Mouse (Mus musculus): ENCODE measurements around the gene Ceacam18. TPM values are rescaled to one million over a fixed set of nuclear protein-coding genes. Genes with fewer than 3 reads are reported as not detected.
"Not testable (repeated sequence)": the region's sequence is repeated elsewhere in the genome, so short reads cannot be mapped to it uniquely, and the experiment has no call there.

The Ceacam18 gene
- total and polyA plus RNA-seq, 2 experiments from 2014 or later = not detected

GRCm38 (mm10) chr7:43678517-43678916 lies 44.0 kb downstream of the Ceacam18 start:
- TF ChIP-seq EP300 (IDR thresholded peaks at IDR 0.05; ENCODE audit: low read depth) (no peak), CTCF (IDR thresholded peaks at IDR 0.05; ENCODE audit: low read depth) (peak; percentile 43)
- no peak overlapping the region for H3K9ac ChIP-seq (replicated peaks; ENCODE audit: low read depth, low read length)
- no peak overlapping the region for H3K4me3 ChIP-seq (ENCODE audit: low read depth, low read length)
- no peaks in the 10 kb centered on the region for H3K27me3 ChIP-seq (ENCODE audit: control insufficient read depth, insufficient read depth, low read length)
- H3K4me1 ChIP-seq (ENCODE audit: control insufficient read depth, insufficient read depth) = no peaks in the 10 kb centered on the region
- no peak overlapping the region for H3K27ac ChIP-seq (ENCODE audit: low read depth)
- peaks cover 38% of the 10 kb centered on the region for H3K36me3 ChIP-seq (replicated peaks; ENCODE audit: control insufficient read depth, insufficient read depth, low read length)
- H3K9me3 ChIP-seq (replicated peaks; ENCODE audit: control insufficient read depth, low read length) = no peaks in the 10 kb centered on the region
- no peak overlapping the region for H3K4me2 ChIP-seq (ENCODE audit: low read depth, low read length)
- no peak for DNase-seq (ENCODE audit: low spot score)
- ATAC-seq (ENCODE audit: insufficient read depth, low read depth) = no peak

GRCm38 (mm10) chr7:43680960-43681359 lies 46.5 kb downstream of the Ceacam18 start:
- no peak for ATAC-seq (ENCODE audit: insufficient read depth, low read depth)
- Histone ChIP-seq H3K36me3 (replicated peaks; ENCODE audit: control insufficient read depth, insufficient read depth, low read length) (peaks cover 26% of the 10 kb centered on the region), H3K4me3 (ENCODE audit: low read depth, low read length) (no peak overlapping the region), H3K4me2 (ENCODE audit: low read depth, low read length) (no peak overlapping the region), H3K9me3 (replicated peaks; ENCODE audit: control insufficient read depth, low read length) (no peaks in the 10 kb centered on the region), H3K9ac (replicated peaks; ENCODE audit: low read depth, low read length) (no peak overlapping the region), H3K27ac (ENCODE audit: low read depth) (no peak overlapping the region), H3K4me1 (ENCODE audit: control insufficient read depth, insufficient read depth) (no peaks in the 10 kb centered on the region), H3K27me3 (ENCODE audit: control insufficient read depth, insufficient read depth, low read length) (no peaks in the 10 kb centered on the region)
- WGBS = 14% methylated on average over 5 of the region's 5 CpGs
- TF ChIP-seq CTCF (IDR thresholded peaks at IDR 0.05; ENCODE audit: low read depth) = peak; percentile 76
- no peak for TF ChIP-seq EP300 (IDR thresholded peaks at IDR 0.05; ENCODE audit: low read depth)
- DNase-seq (ENCODE audit: low spot score) = no peak

- H3K9ac ChIP-seq (replicated peaks; ENCODE audit: low read depth, low read length); H3K27ac ChIP-seq (ENCODE audit: low read depth); H3K4me3 ChIP-seq (ENCODE audit: low read depth, low read length); H3K9me3 ChIP-seq (replicated peaks; ENCODE audit: control insufficient read depth, low read length); DNase-seq (ENCODE audit: low spot score); H3K4me1 ChIP-seq (ENCODE audit: control insufficient read depth, insufficient read depth); ATAC-seq (ENCODE audit: insufficient read depth, low read depth); H3K4me2 ChIP-seq (ENCODE audit: low read depth, low read length); H3K27me3 ChIP-seq (ENCODE audit: control insufficient read depth, insufficient read depth, low read length): not testable (repeated sequence)
- peaks cover 10% of the 10 kb centered on the region for H3K36me3 ChIP-seq (replicated peaks; ENCODE audit: control insufficient read depth, insufficient read depth, low read length)
- WGBS = 21% methylated on average over 1 of the region's 1 CpGs
- TF ChIP-seq CTCF (IDR thresholded peaks at IDR 0.05; ENCODE audit: low read depth) = peak; percentile 33
Observed at GRCm38 (mm10) chr7:43682511-43682910, 48.0 kb downstream of the Ceacam18 start.

- Histone ChIP-seq H3K4me3 (ENCODE audit: low read depth, low read length) (no peak overlapping the region), H3K9ac (replicated peaks; ENCODE audit: low read depth, low read length) (no peak overlapping the region), H3K27ac (ENCODE audit: low read depth) (no peak overlapping the region), H3K27me3 (ENCODE audit: control insufficient read depth, insufficient read depth, low read length) (no peaks in the 10 kb centered on the region), H3K9me3 (replicated peaks; ENCODE audit: control insufficient read depth, low read length) (no peaks in the 10 kb centered on the region), H3K4me1 (ENCODE audit: control insufficient read depth, insufficient read depth) (no peaks in the 10 kb centered on the region), H3K4me2 (ENCODE audit: low read depth, low read length) (no peak overlapping the region), H3K36me3 (replicated peaks; ENCODE audit: control insufficient read depth, insufficient read depth, low read length) (no peaks in the 10 kb centered on the region)
- no peak for TF ChIP-seq CTCF (IDR thresholded peaks at IDR 0.05; ENCODE audit: low read depth)
- TF ChIP-seq EP300 (IDR thresholded peaks at IDR 0.05; ENCODE audit: low read depth) = no peak
- 44% methylated on average over 7 of the region's 7 CpGs for WGBS
- no peak for DNase-seq (ENCODE audit: low spot score)
- ATAC-seq (ENCODE audit: insufficient read depth, low read depth) = peak; percentile 27; the same call in 1 of the 2 replicates
Observed at GRCm38 (mm10) chr7:43685088-43685487, 50.6 kb downstream of the Ceacam18 start.

- TF ChIP-seq CTCF (IDR thresholded peaks at IDR 0.05; ENCODE audit: low read depth) (no peak), EP300 (IDR thresholded peaks at IDR 0.05; ENCODE audit: low read depth) (no peak)
- H3K4me2 ChIP-seq (ENCODE audit: low read depth, low read length) = no peak within 1 kb of the TSS
- H3K9me3 ChIP-seq (replicated peaks; ENCODE audit: control insufficient read depth, low read length) = no peaks in the 10 kb centered on the region
- H3K27me3 ChIP-seq (ENCODE audit: control insufficient read depth, insufficient read depth, low read length) = no peaks in the 10 kb centered on the region
- ATAC-seq (ENCODE audit: insufficient read depth, low read depth) (no peak), DNase-seq (ENCODE audit: low spot score) (no peak)
- no peak within 1 kb of the TSS for H3K4me3 ChIP-seq (ENCODE audit: low read depth, low read length)
- H3K9ac ChIP-seq (replicated peaks; ENCODE audit: low read depth, low read length) = no peak within 1 kb of the TSS
- no peaks in the 10 kb centered on the region for H3K4me1 ChIP-seq (ENCODE audit: control insufficient read depth, insufficient read depth)
- no peaks in the 10 kb centered on the region for H3K36me3 ChIP-seq (replicated peaks; ENCODE audit: control insufficient read depth, insufficient read depth, low read length)
- no peak within 1 kb of the TSS for H3K27ac ChIP-seq (ENCODE audit: low read depth)
Observed at GRCm38 (mm10) chr7:43690118-43690517, 55.6 kb downstream of the Ceacam18 start, which contains the start of gene Klk14. TSS of gene Klk14 (plus strand) at chr7:43690418.

Other genes starting within 250 kb of the Ceacam18 start
- not detected in 2 replicates for gene Siglecg, start 226.5 kb upstream of the Ceacam18 start, total RNA-seq (2014; rRNA removed; ENCODE audit: low replicate concordance)
- 0.04 and 0.14 TPM in 2 replicates for gene Siglecg, start 226.5 kb upstream of the Ceacam18 start, polyA plus RNA-seq (2015; fragmentation: Nextera tagmentation; extraction: Ambion mirVana)
- not detected in 2 replicates for gene Lim2, start 207.0 kb upstream of the Ceacam18 start, total RNA-seq (2014; rRNA removed; ENCODE audit: low replicate concordance)
- not detected in 2 replicates for gene Lim2, start 207.0 kb upstream of the Ceacam18 start, polyA plus RNA-seq (2015; fragmentation: Nextera tagmentation; extraction: Ambion mirVana)
- not detected in 2 replicates for gene Nkg7, start 197.6 kb upstream of the Ceacam18 start, total RNA-seq (2014; rRNA removed; ENCODE audit: low replicate concordance)
- 0.18 and 0.33 TPM in 2 replicates for gene Nkg7, start 197.6 kb upstream of the Ceacam18 start, polyA plus RNA-seq (2015; fragmentation: Nextera tagmentation; extraction: Ambion mirVana)
- not detected in 2 replicates for gene Cldnd2, start 193.9 kb upstream of the Ceacam18 start, total RNA-seq (2014; rRNA removed; ENCODE audit: low replicate concordance)
- not detected in 2 replicates for gene Cldnd2, start 193.9 kb upstream of the Ceacam18 start, polyA plus RNA-seq (2015; fragmentation: Nextera tagmentation; extraction: Ambion mirVana)
- 396 and 434 TPM in 2 replicates for gene Etfb, start 190.6 kb upstream of the Ceacam18 start, total RNA-seq (2014; rRNA removed; ENCODE audit: low replicate concordance)
- gene Etfb, start 190.6 kb upstream of the Ceacam18 start, polyA plus RNA-seq (2015; fragmentation: Nextera tagmentation; extraction: Ambion mirVana) = 1,315 and 1,437 TPM in 2 replicates
- not detected in 2 replicates for gene Gm45233, start 190.6 kb upstream of the Ceacam18 start, total RNA-seq (2014; rRNA removed; ENCODE audit: low replicate concordance)
- gene Gm45233, start 190.6 kb upstream of the Ceacam18 start, polyA plus RNA-seq (2015; fragmentation: Nextera tagmentation; extraction: Ambion mirVana) = 0.52 and 0.60 TPM in 2 replicates
- 3.9 and 17.7 TPM in 2 replicates for gene Vsig10l, start 171.6 kb upstream of the Ceacam18 start, total RNA-seq (2014; rRNA removed; ENCODE audit: low replicate concordance)
- 2.9 and 3.1 TPM in 2 replicates for gene Vsig10l, start 171.6 kb upstream of the Ceacam18 start, polyA plus RNA-seq (2015; fragmentation: Nextera tagmentation; extraction: Ambion mirVana)
- gene Iglon5, start 144.6 kb upstream of the Ceacam18 start, total RNA-seq (2014; rRNA removed; ENCODE audit: low replicate concordance) = 0.08 TPM in 1 of 2 replicates, not detected in the other
- gene Iglon5, start 144.6 kb upstream of the Ceacam18 start, polyA plus RNA-seq (2015; fragmentation: Nextera tagmentation; extraction: Ambion mirVana) = not detected in 2 replicates
- gene 4931406B18Rik, start 128.8 kb upstream of the Ceacam18 start, total RNA-seq (2014; rRNA removed; ENCODE audit: low replicate concordance) = not detected in 2 replicates
- gene 4931406B18Rik, start 128.8 kb upstream of the Ceacam18 start, polyA plus RNA-seq (2015; fragmentation: Nextera tagmentation; extraction: Ambion mirVana) = not detected in 2 replicates
- gene Cd33, start 90.3 kb upstream of the Ceacam18 start, total RNA-seq (2014; rRNA removed; ENCODE audit: low replicate concordance) = 0.15 and 2.3 TPM in 2 replicates
- 0.37 and 1.4 TPM in 2 replicates for gene Cd33, start 90.3 kb upstream of the Ceacam18 start, polyA plus RNA-seq (2015; fragmentation: Nextera tagmentation; extraction: Ambion mirVana)
- gene Zfp658, start 72.5 kb upstream of the Ceacam18 start, total RNA-seq (2014; rRNA removed; ENCODE audit: low replicate concordance) = 0.19 and 0.80 TPM in 2 replicates
- 0.57 and 0.80 TPM in 2 replicates for gene Zfp658, start 72.5 kb upstream of the Ceacam18 start, polyA plus RNA-seq (2015; fragmentation: Nextera tagmentation; extraction: Ambion mirVana)
- 3.6 and 7.9 TPM in 2 replicates for gene Zfp719, start 55.1 kb upstream of the Ceacam18 start, total RNA-seq (2014; rRNA removed; ENCODE audit: low replicate concordance)
- gene Zfp719, start 55.1 kb upstream of the Ceacam18 start, polyA plus RNA-seq (2015; fragmentation: Nextera tagmentation; extraction: Ambion mirVana) = 3.6 and 4.0 TPM in 2 replicates
- gene Zfp819, start 27.5 kb upstream of the Ceacam18 start, total RNA-seq (2014; rRNA removed; ENCODE audit: low replicate concordance) = not detected in 2 replicates
- not detected in 2 replicates for gene Zfp819, start 27.5 kb upstream of the Ceacam18 start, polyA plus RNA-seq (2015; fragmentation: Nextera tagmentation; extraction: Ambion mirVana)
- not detected in 2 replicates for gene Siglece, start 25.5 kb downstream of the Ceacam18 start, total RNA-seq (2014; rRNA removed; ENCODE audit: low replicate concordance)
- 0.41 and 0.56 TPM in 2 replicates for gene Siglece, start 25.5 kb downstream of the Ceacam18 start, polyA plus RNA-seq (2015; fragmentation: Nextera tagmentation; extraction: Ambion mirVana)
- gene Ctu1, start 37.3 kb downstream of the Ceacam18 start, total RNA-seq (2014; rRNA removed; ENCODE audit: low replicate concordance) = 6.3 and 7.9 TPM in 2 replicates
- gene Ctu1, start 37.3 kb downstream of the Ceacam18 start, polyA plus RNA-seq (2015; fragmentation: Nextera tagmentation; extraction: Ambion mirVana) = 3.6 and 3.9 TPM in 2 replicates
- gene Klk14, start 55.7 kb downstream of the Ceacam18 start, total RNA-seq (2014; rRNA removed; ENCODE audit: low replicate concordance) = not detected in 2 replicates
- not detected in 2 replicates for gene Klk14, start 55.7 kb downstream of the Ceacam18 start, polyA plus RNA-seq (2015; fragmentation: Nextera tagmentation; extraction: Ambion mirVana)
- gene Klk13, start 77.9 kb downstream of the Ceacam18 start, total RNA-seq (2014; rRNA removed; ENCODE audit: low replicate concordance) = not detected in 2 replicates
- not detected in 2 replicates for gene Klk13, start 77.9 kb downstream of the Ceacam18 start, polyA plus RNA-seq (2015; fragmentation: Nextera tagmentation; extraction: Ambion mirVana)
- gene Klk12, start 134.2 kb downstream of the Ceacam18 start, total RNA-seq (2014; rRNA removed; ENCODE audit: low replicate concordance) = not detected in 2 replicates
- not detected in 2 replicates for gene Klk12, start 134.2 kb downstream of the Ceacam18 start, polyA plus RNA-seq (2015; fragmentation: Nextera tagmentation; extraction: Ambion mirVana)
- gene Klk11, start 139.9 kb downstream of the Ceacam18 start, total RNA-seq (2014; rRNA removed; ENCODE audit: low replicate concordance) = not detected in 2 replicates
- 0.15 TPM in 1 of 2 replicates, not detected in the other for gene Klk11, start 139.9 kb downstream of the Ceacam18 start, polyA plus RNA-seq (2015; fragmentation: Nextera tagmentation; extraction: Ambion mirVana)
- gene Klk10, start 146.3 kb downstream of the Ceacam18 start, total RNA-seq (2014; rRNA removed; ENCODE audit: low replicate concordance) = 0.31 TPM in 1 of 2 replicates, not detected in the other
- 0.27 and 0.52 TPM in 2 replicates for gene Klk10, start 146.3 kb downstream of the Ceacam18 start, polyA plus RNA-seq (2015; fragmentation: Nextera tagmentation; extraction: Ambion mirVana)
- not detected in 2 replicates for gene Klk9, start 157.2 kb downstream of the Ceacam18 start, total RNA-seq (2014; rRNA removed; ENCODE audit: low replicate concordance)
- gene Klk9, start 157.2 kb downstream of the Ceacam18 start, polyA plus RNA-seq (2015; fragmentation: Nextera tagmentation; extraction: Ambion mirVana) = 0.08 TPM in 1 of 2 replicates, not detected in the other
- gene Klk8, start 162.9 kb downstream of the Ceacam18 start, total RNA-seq (2014; rRNA removed; ENCODE audit: low replicate concordance) = 9.3 and 40.6 TPM in 2 replicates
- 16.4 and 17.0 TPM in 2 replicates for gene Klk8, start 162.9 kb downstream of the Ceacam18 start, polyA plus RNA-seq (2015; fragmentation: Nextera tagmentation; extraction: Ambion mirVana)
- not detected in 2 replicates for gene Klk7, start 176.6 kb downstream of the Ceacam18 start, total RNA-seq (2014; rRNA removed; ENCODE audit: low replicate concordance)
- gene Klk7, start 176.6 kb downstream of the Ceacam18 start, polyA plus RNA-seq (2015; fragmentation: Nextera tagmentation; extraction: Ambion mirVana) = 0.05 TPM in 1 of 2 replicates, not detected in the other
- gene Klk6, start 189.8 kb downstream of the Ceacam18 start, total RNA-seq (2014; rRNA removed; ENCODE audit: low replicate concordance) = not detected in 2 replicates
- not detected in 2 replicates for gene Klk6, start 189.8 kb downstream of the Ceacam18 start, polyA plus RNA-seq (2015; fragmentation: Nextera tagmentation; extraction: Ambion mirVana)
- not detected in 2 replicates for gene Klk5, start 207.3 kb downstream of the Ceacam18 start, total RNA-seq (2014; rRNA removed; ENCODE audit: low replicate concordance)
- gene Klk5, start 207.3 kb downstream of the Ceacam18 start, polyA plus RNA-seq (2015; fragmentation: Nextera tagmentation; extraction: Ambion mirVana) = not detected in 2 replicates
- not detected in 2 replicates for gene Klk4, start 246.5 kb downstream of the Ceacam18 start, total RNA-seq (2014; rRNA removed; ENCODE audit: low replicate concordance)
- not detected in 2 replicates for gene Klk4, start 246.5 kb downstream of the Ceacam18 start, polyA plus RNA-seq (2015; fragmentation: Nextera tagmentation; extraction: Ambion mirVana)